9 mouse cellular contexts compared by ENCODE assay signal in genomic region chr11:3963155-3963554, GRCm38 (mm10). TPM values are rescaled to one million over a fixed set of nuclear protein-coding genes. Genes with fewer than 3 reads are reported as not detected.
DNase-seq lines count a peak whose midpoint lies in the region; ATAC-seq and TF ChIP-seq lines count a peak whose summit lies in the region.
"Had no signal": no experiment of that assay in that cellular context is flagged by ENCODE, and none has a peak within 500 bp of the region (broad histone marks: within the 10 kb centered on the region; RNA-seq: fewer than 3 reads in every experiment).

No protein-coding gene starts in this region.

- TF ChIP-seq CTCF in heart, postnatal 0 days (IDR thresholded peaks at IDR 0.05; ENCODE audit: low read depth) = no peak
- TF ChIP-seq CTCF in liver, embryonic 14.5 days (IDR thresholded peaks at IDR 0.05; ENCODE audit: low read depth) = no peak
- no peak for TF ChIP-seq CTCF in stomach, postnatal 0 days (IDR thresholded peaks at IDR 0.05; ENCODE audit: low read depth)

- 82% methylated on average over 10 of the region's 10 CpGs for WGBS in heart, postnatal 0 days
- WGBS in liver, embryonic 14.5 days (ENCODE audit: insufficient replicate concordance) = 65% methylated on average over 10 of the region's 10 CpGs
- WGBS in stomach, postnatal 0 days = 72% methylated on average over 10 of the region's 10 CpGs

- DNase-seq in kidney, adult 11 months = peak; percentile 50
- DNase-seq in kidney, adult 18-20 months = no peak
- peak; percentile 88 for DNase-seq in ZHBTc4 (ENCODE audit: low read depth, low spot score)
- DNase-seq in heart, postnatal 0 days (ENCODE audit: low spot score) = no peak
- DNase-seq in liver, embryonic 14.5 days (ENCODE audit: low read depth in 3 of 3, low spot score in 3 of 3) = peak in 1 of 3 experiments; percentile 25
- DNase-seq in stomach, postnatal 0 days (ENCODE audit: low spot score) = no peak
- no peak for DNase-seq in frontal cortex, adult 2 months (ENCODE audit: extremely low spot score in 1 of 2, low spot score in 1 of 2)
- DNase-seq in left cerebral cortex, postnatal 36 days (ENCODE audit: low spot score in 2 of 2) = no peak

- peaks cover 11% of the 10 kb centered on the region for H3K4me1 ChIP-seq in heart, postnatal 0 days (ENCODE audit: control insufficient read depth, insufficient read depth)
- H3K4me1 ChIP-seq in liver, embryonic 14.5 days (replicated peaks; ENCODE audit: control insufficient read depth in 2 of 2, insufficient read depth in 2 of 2, low read length in 1 of 2) = peaks cover 4 to 11% of the 10 kb centered on the region in 2 experiments
- H3K4me1 ChIP-seq in stomach, postnatal 0 days (replicated peaks; ENCODE audit: control insufficient read depth, insufficient read depth) = 0 out of 2 replicates have a peak, but pooled peaks cover 2% of the 10 kb centered on the region

- intact Hi-C loops in left cerebral cortex, postnatal 36 days (cut with DNase I) = no loop called here

- H3K27ac ChIP-seq in heart, postnatal 0 days (ENCODE audit: low read depth) = peak overlapping the region; percentile 83
- H3K27ac ChIP-seq in liver, embryonic 14.5 days = no peak overlapping the region
- H3K27ac ChIP-seq in stomach, postnatal 0 days (replicated peaks) = no peak overlapping the region

- peak overlapping the region; percentile 75; the same call in 1 of the 2 replicates for H3K4me3 ChIP-seq in heart, postnatal 0 days (ENCODE audit: low read depth, low read length)
- H3K4me3 ChIP-seq in liver, embryonic 14.5 days (ENCODE audit: insufficient read depth in 1 of 2, low read depth in 2 of 2, low read length in 2 of 2) = peak overlapping the region; percentile 92 to 94
- no peak overlapping the region for H3K4me3 ChIP-seq in stomach, postnatal 0 days (ENCODE audit: low read depth, low read length)

- H3K9me3 ChIP-seq in heart, postnatal 0 days (replicated peaks; ENCODE audit: control insufficient read depth, low read length) = no peaks in the 10 kb centered on the region
- H3K9me3 ChIP-seq in liver, embryonic 14.5 days (ENCODE audit: control insufficient read depth, low read length) = no peaks in the 10 kb centered on the region
- no peaks in the 10 kb centered on the region for H3K9me3 ChIP-seq in stomach, postnatal 0 days (ENCODE audit: control insufficient read depth, low read length)

- no peaks in the 10 kb centered on the region for H3K27me3 ChIP-seq in heart, postnatal 0 days (ENCODE audit: control insufficient read depth, insufficient read depth, low read length)
- no peaks in the 10 kb centered on the region for H3K27me3 ChIP-seq in liver, embryonic 14.5 days (ENCODE audit: control insufficient read depth, insufficient read depth, low read length)
- no peaks in the 10 kb centered on the region for H3K27me3 ChIP-seq in stomach, postnatal 0 days (ENCODE audit: control insufficient read depth, insufficient read depth, low read length)

- H3K9ac ChIP-seq in heart, postnatal 0 days (replicated peaks; ENCODE audit: low read depth, low read length) = 0 out of 2 replicates have a peak overlapping the region, but pooled peaks have one; percentile 74
- peak overlapping the region; percentile 87 for H3K9ac ChIP-seq in liver, embryonic 14.5 days (replicated peaks)
- no peak overlapping the region for H3K9ac ChIP-seq in stomach, postnatal 0 days (ENCODE audit: low read length)

- ATAC-seq in heart, postnatal 0 days (ENCODE audit: insufficient read depth, low read depth) = no peak
- peak; percentile 15; the same call in 1 of the 2 replicates for ATAC-seq in liver, embryonic 14.5 days (ENCODE audit: insufficient read depth)
- peak; percentile 17; the same call in 1 of the 2 replicates for ATAC-seq in stomach, postnatal 0 days (ENCODE audit: low FRiP score, low TSS enrichment)

- TF ChIP-seq EP300 in heart, postnatal 0 days (IDR thresholded peaks at IDR 0.05; ENCODE audit: low read depth) = no peak
- TF ChIP-seq EP300 in liver, embryonic 14.5 days (IDR thresholded peaks at IDR 0.05; ENCODE audit: low read depth) = no peak
- TF ChIP-seq EP300 in stomach, postnatal 0 days (optimal IDR thresholded peaks at IDR 0.05) = no peak

- peak overlapping the region; percentile 74 for H3K4me2 ChIP-seq in heart, postnatal 0 days (ENCODE audit: low read depth, low read length)
- peak overlapping the region; percentile 80 for H3K4me2 ChIP-seq in liver, embryonic 14.5 days (ENCODE audit: low read depth)
- H3K4me2 ChIP-seq in stomach, postnatal 0 days (replicated peaks; ENCODE audit: low read depth) = peak overlapping the region; percentile 52; the same call in 1 of the 2 replicates

- H3K36me3 ChIP-seq in heart, postnatal 0 days (replicated peaks; ENCODE audit: control insufficient read depth, insufficient read depth, low read length) = peaks cover 4% of the 10 kb centered on the region
- no peaks in the 10 kb centered on the region for H3K36me3 ChIP-seq in liver, embryonic 14.5 days (replicated peaks; ENCODE audit: control insufficient read depth, insufficient read depth, low read depth)
- H3K36me3 ChIP-seq in stomach, postnatal 0 days (ENCODE audit: control insufficient read depth, insufficient read depth, low read length) = 0 out of 2 replicates have a peak, but pooled peaks cover under 1% of the 10 kb centered on the region

RNA-seq across cellular contexts. Expression of gene Pes1, which starts 0.6 kb away (rescaled TPM):
- 24.9 and 39.7 TPM in 2 replicates for total RNA-seq in heart, postnatal 0 days (2014; rRNA removed; ENCODE audit: low replicate concordance)
- polyA plus RNA-seq in heart, postnatal 0 days (2015; fragmentation: Nextera tagmentation; extraction: Ambion mirVana) = 28.8 and 29.8 TPM in 2 replicates
- 29.4 and 35.4 TPM in 2 replicates for polyA plus RNA-seq in liver, embryonic 14.5 days (2012; rRNA removed)
- polyA plus RNA-seq in liver, embryonic 14.5 days (2014; fragmentation: Nextera tagmentation; extraction: Ambion mirVana) = 33.1 and 34.2 TPM in 2 replicates
- 41.8 and 42.6 TPM in 2 replicates for polyA plus RNA-seq in stomach, postnatal 0 days (2015; fragmentation: Nextera tagmentation; extraction: Ambion mirVana)
- 34.4 and 36.9 TPM in 2 replicates for polyA plus RNA-seq in frontal cortex, adult 2 months (2012; rRNA removed)
- total RNA-seq in left cerebral cortex, postnatal 36 days (2021) = 10 to 100 TPM; 38.3 to 42.0 TPM

RNA-seq across cellular contexts. Expression of gene 4930556J24Rik, which starts 13.4 kb away (rescaled TPM):
- not detected in 2 replicates for total RNA-seq in heart, postnatal 0 days (2014; rRNA removed; ENCODE audit: low replicate concordance)
- polyA plus RNA-seq in heart, postnatal 0 days (2015; fragmentation: Nextera tagmentation; extraction: Ambion mirVana) = not detected in 2 replicates
- not detected in 2 replicates for polyA plus RNA-seq in liver, embryonic 14.5 days (2012; rRNA removed)
- not detected in 2 replicates for polyA plus RNA-seq in liver, embryonic 14.5 days (2014; fragmentation: Nextera tagmentation; extraction: Ambion mirVana)
- polyA plus RNA-seq in stomach, postnatal 0 days (2015; fragmentation: Nextera tagmentation; extraction: Ambion mirVana) = 0.08 TPM in 1 of 2 replicates, not detected in the other
- polyA plus RNA-seq in frontal cortex, adult 2 months (2012; rRNA removed) = 0.06 TPM in 1 of 2 replicates, not detected in the other
- total RNA-seq in left cerebral cortex, postnatal 36 days (2021) = under 1 TPM in 1 of 2 experiments, not detected in 1; 0.54 TPM
- total RNA-seq: adrenal gland, postnatal 36 days had no signal

RNA-seq across cellular contexts. Expression of gene Gal3st1, which starts 20.3 kb away (rescaled TPM):
- total RNA-seq in heart, postnatal 0 days (2014; rRNA removed; ENCODE audit: low replicate concordance) = 0.81 TPM in 1 of 2 replicates, not detected in the other
- 0.14 and 0.37 TPM in 2 replicates for polyA plus RNA-seq in heart, postnatal 0 days (2015; fragmentation: Nextera tagmentation; extraction: Ambion mirVana)
- 0.87 and 1.5 TPM in 2 replicates for polyA plus RNA-seq in liver, embryonic 14.5 days (2012; rRNA removed)
- polyA plus RNA-seq in liver, embryonic 14.5 days (2014; fragmentation: Nextera tagmentation; extraction: Ambion mirVana) = 0.65 and 1.00 TPM in 2 replicates
- polyA plus RNA-seq in stomach, postnatal 0 days (2015; fragmentation: Nextera tagmentation; extraction: Ambion mirVana) = 43.4 and 52.0 TPM in 2 replicates
- 25.5 and 26.8 TPM in 2 replicates for polyA plus RNA-seq in frontal cortex, adult 2 months (2012; rRNA removed)
- total RNA-seq in left cerebral cortex, postnatal 36 days (2021) = 10 to 100 TPM; 13.2 to 17.4 TPM

RNA-seq across cellular contexts. Expression of gene Tcn2, which starts 31.2 kb away (rescaled TPM):
- 110 and 113 TPM in 2 replicates for total RNA-seq in heart, postnatal 0 days (2014; rRNA removed; ENCODE audit: low replicate concordance)
- polyA plus RNA-seq in heart, postnatal 0 days (2015; fragmentation: Nextera tagmentation; extraction: Ambion mirVana) = 67.2 and 67.4 TPM in 2 replicates
- polyA plus RNA-seq in liver, embryonic 14.5 days (2012; rRNA removed) = 14.6 and 16.7 TPM in 2 replicates
- 16.3 and 17.5 TPM in 2 replicates for polyA plus RNA-seq in liver, embryonic 14.5 days (2014; fragmentation: Nextera tagmentation; extraction: Ambion mirVana)
- 47.5 and 53.3 TPM in 2 replicates for polyA plus RNA-seq in stomach, postnatal 0 days (2015; fragmentation: Nextera tagmentation; extraction: Ambion mirVana)
- 33.2 and 39.2 TPM in 2 replicates for polyA plus RNA-seq in frontal cortex, adult 2 months (2012; rRNA removed)
- 10 to 100 TPM; 18.2 to 20.0 TPM for total RNA-seq in left cerebral cortex, postnatal 36 days (2021)

RNA-seq across cellular contexts. Expression of gene Slc35e4, which starts 48.7 kb away (rescaled TPM):
- 9.8 and 11.2 TPM in 2 replicates for total RNA-seq in heart, postnatal 0 days (2014; rRNA removed; ENCODE audit: low replicate concordance)
- polyA plus RNA-seq in heart, postnatal 0 days (2015; fragmentation: Nextera tagmentation; extraction: Ambion mirVana) = 3.0 and 3.2 TPM in 2 replicates
- 0.22 and 0.31 TPM in 2 replicates for polyA plus RNA-seq in liver, embryonic 14.5 days (2012; rRNA removed)
- polyA plus RNA-seq in liver, embryonic 14.5 days (2014; fragmentation: Nextera tagmentation; extraction: Ambion mirVana) = 0.33 and 0.37 TPM in 2 replicates
- 7.3 and 7.5 TPM in 2 replicates for polyA plus RNA-seq in stomach, postnatal 0 days (2015; fragmentation: Nextera tagmentation; extraction: Ambion mirVana)
- polyA plus RNA-seq in frontal cortex, adult 2 months (2012; rRNA removed) = 23.9 and 24.0 TPM in 2 replicates
- total RNA-seq in left cerebral cortex, postnatal 36 days (2021) = 10 to 100 TPM; 18.5 to 23.0 TPM

Comparison
In these comparisons a context has a peak if more than half of its experiments do, and no peak if none do; other contexts are left out.
1. DNase-seq: peak in kidney, adult 11 months (single experiment) and ZHBTc4 (single experiment); none in kidney, adult 18-20 months (single experiment), heart, postnatal 0 days (single experiment), stomach, postnatal 0 days (single experiment), frontal cortex, adult 2 months (0 of 2) and left cerebral cortex, postnatal 36 days (0 of 2).
2. RNA of gene Gal3st1, which starts 20.3 kb away (polyA plus RNA-seq): 43.4 to 52.0 TPM in stomach, postnatal 0 days and 25.5 to 26.8 TPM in frontal cortex, adult 2 months; 0.65 to 1.5 TPM in liver, embryonic 14.5 days and 0.14 to 0.37 TPM in heart, postnatal 0 days; every median in the first group is over 10 times any median in the second.
3. Peak in every context shown above with its lines, with median percentiles within 50 percentile points of each other: H3K4me2 ChIP-seq.